Comparison of ENCODE assay signal across 22 mouse cellular contexts in the genomic region with DNA sequence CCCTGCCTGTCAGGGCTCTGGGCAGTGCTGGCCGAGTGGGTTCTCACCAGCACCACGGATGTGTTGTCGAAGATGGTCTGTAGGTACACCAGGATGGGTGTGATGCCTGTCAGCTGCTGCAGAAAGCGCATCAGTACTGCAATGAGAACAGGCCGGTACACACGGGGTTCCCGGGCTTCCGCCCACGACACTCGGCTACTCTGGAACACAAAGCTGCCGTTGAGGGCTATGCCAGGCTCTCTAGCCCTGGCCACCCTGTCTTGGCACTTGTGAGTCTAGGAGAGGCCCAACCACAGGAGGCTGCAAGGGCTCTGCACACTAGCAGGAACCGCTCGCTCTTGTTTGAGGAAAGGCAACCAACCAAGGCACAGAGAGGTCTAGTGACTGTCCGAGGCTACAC. TPM values are rescaled to one million over a fixed set of nuclear protein-coding genes. Genes with fewer than 3 reads are reported as not detected.
"Had no signal": no experiment of that assay in that cellular context is flagged by ENCODE, and none has a peak within 500 bp of the region (broad histone marks: within the 10 kb centered on the region; RNA-seq: fewer than 3 reads in every experiment).

No protein-coding gene starts in this region.

- H3K9me3 ChIP-seq: limb, embryonic 13.5 days; liver, embryonic 12.5 days; liver, embryonic 15.5 days; midbrain, embryonic 12.5 days had no signal

- DNase-seq: kidney, adult 18-20 months; kidney, adult 9 months; kidney, postnatal 14 days; liver; lung, adult 18-20 months; lung, postnatal 14 days; lung, postnatal 4 days; right cerebral cortex, postnatal 25 days; thymus, adult 18-20 months; thymus, postnatal 36 days had no signal

- ATAC-seq: liver, embryonic 12.5 days; midbrain, embryonic 16.5 days had no signal

- H3K27ac ChIP-seq: left cerebral cortex, adult 2 months; limb, embryonic 13.5 days; liver, embryonic 12.5 days; liver, embryonic 15.5 days; midbrain, embryonic 12.5 days had no signal

- H3K4me2 ChIP-seq: limb, embryonic 13.5 days; liver, embryonic 12.5 days; liver, embryonic 15.5 days; midbrain, embryonic 12.5 days had no signal

- H3K9ac ChIP-seq: limb, embryonic 13.5 days; liver, embryonic 12.5 days; liver, embryonic 15.5 days; midbrain, embryonic 12.5 days had no signal

- H3K4me3 ChIP-seq: left cerebral cortex, adult 2 months; limb, embryonic 13.5 days; liver, embryonic 12.5 days; liver, embryonic 15.5 days; midbrain, embryonic 12.5 days had no signal

RNA-seq across cellular contexts. Expression of a gene that starts 47.8 kb away (rescaled TPM):
- polyA plus RNA-seq: midbrain, embryonic 16.5 days; small intestine, adult 2 months; testis, adult 2 months; urinary bladder, adult 2 months had no signal

RNA-seq across cellular contexts. Expression of a gene that starts 50.9 kb away (rescaled TPM):
- polyA plus RNA-seq: kidney, embryonic 16.5 days; limb, embryonic 13.5 days; midbrain, embryonic 12.5 days; midbrain, embryonic 16.5 days; neural tube, embryonic 11.5 days; neural tube, embryonic 14.5 days had no signal
